25 mouse cellular contexts compared by ENCODE assay signal in genomic region chr7:75049751-75050150, GRCm38 (mm10).
A peak's percentile ranks its signal among the peaks of the same experiment; 100 is the strongest.
DNase-seq lines count a peak whose midpoint lies in the region; ATAC-seq lines count a peak whose summit lies in the region.
"Had no signal": no experiment of that assay in that cellular context is flagged by ENCODE, and none has a peak within 500 bp of the region (broad histone marks: within the 10 kb centered on the region; RNA-seq: fewer than 3 reads in every experiment).

No protein-coding gene starts in this region.

- no peak overlapping the region for H3K4me2 ChIP-seq in intestine, embryonic 16.5 days (ENCODE audit: low read depth, low read length)
- H3K4me2 ChIP-seq: embryonic facial prominence, embryonic 13.5 days; forebrain, embryonic 12.5 days; heart, embryonic 13.5 days; hindbrain, embryonic 14.5 days; limb, embryonic 15.5 days; midbrain, embryonic 15.5 days; stomach, embryonic 15.5 days had no signal

- no peak overlapping the region for H3K27ac ChIP-seq in intestine, embryonic 16.5 days (ENCODE audit: low read length)
- H3K27ac ChIP-seq: embryonic facial prominence, embryonic 13.5 days; forebrain, embryonic 12.5 days; heart, embryonic 13.5 days; hindbrain, embryonic 14.5 days; limb, embryonic 15.5 days; liver, embryonic 14.5 days; macrophage; midbrain, embryonic 15.5 days; stomach, embryonic 15.5 days had no signal

- no peak overlapping the region for H3K9ac ChIP-seq in intestine, embryonic 16.5 days (ENCODE audit: low read depth, low read length)
- H3K9ac ChIP-seq: embryonic facial prominence, embryonic 13.5 days; forebrain, embryonic 12.5 days; heart, embryonic 13.5 days; hindbrain, embryonic 14.5 days; limb, embryonic 15.5 days; liver, embryonic 14.5 days; midbrain, embryonic 15.5 days; stomach, embryonic 15.5 days had no signal

- no peak for ATAC-seq in intestine, embryonic 16.5 days
- ATAC-seq: inflammation-experienced regulatory T-cells, adult 6 months; midbrain, embryonic 15.5 days had no signal

- peak; percentile 10 to 17 for DNase-seq in heart, adult 18-20 months
- DNase-seq in heart, postnatal 25 days (ENCODE audit: low spot score), result no peak
- DNase-seq in kidney, postnatal 10 days, result peak; percentile 5
- DNase-seq in kidney, postnatal 25 days, result no peak
- DNase-seq in urinary bladder, postnatal 14 days (ENCODE audit: low spot score), result peak; percentile 15
- DNase-seq in urinary bladder, postnatal 4 days (ENCODE audit: low spot score in 2 of 2), result no peak
- DNase-seq: adrenal gland, postnatal 14 days; cerebellum, adult 8-10 months; cerebellum, postnatal 36 days; embryo, embryonic 11 days; gastrocnemius, postnatal 25 days; left cerebral cortex, postnatal 4 days; thymus, postnatal 25 days had no signal

- intact Hi-C loops in heart, postnatal 25 days (cut with DNase I), result no loop called here

- no peaks in the 10 kb centered on the region for H3K36me3 ChIP-seq in intestine, embryonic 16.5 days (ENCODE audit: control insufficient read depth, insufficient read depth, low read length)
- H3K36me3 ChIP-seq: embryonic facial prominence, embryonic 13.5 days; forebrain, embryonic 12.5 days; heart, embryonic 13.5 days; limb, embryonic 15.5 days; midbrain, embryonic 15.5 days; stomach, embryonic 15.5 days had no signal

- H3K9me3 ChIP-seq in intestine, embryonic 16.5 days (ENCODE audit: control insufficient read depth, low read length), result no peaks in the 10 kb centered on the region
- H3K9me3 ChIP-seq: embryonic facial prominence, embryonic 13.5 days; forebrain, embryonic 12.5 days; heart, embryonic 13.5 days; limb, embryonic 15.5 days; midbrain, embryonic 15.5 days; stomach, embryonic 15.5 days had no signal

- H3K27me3 ChIP-seq in intestine, embryonic 16.5 days (replicated peaks; ENCODE audit: control insufficient read depth, insufficient read depth, low read length), result no peaks in the 10 kb centered on the region
- H3K27me3 ChIP-seq: embryonic facial prominence, embryonic 13.5 days; forebrain, embryonic 12.5 days; heart, embryonic 13.5 days; limb, embryonic 15.5 days; midbrain, embryonic 15.5 days; stomach, embryonic 15.5 days had no signal

- H3K4me3 ChIP-seq in intestine, embryonic 16.5 days (ENCODE audit: low read length), result no peak overlapping the region
- H3K4me3 ChIP-seq: embryonic facial prominence, embryonic 13.5 days; erythroblast, embryonic 14.5 days; forebrain, embryonic 12.5 days; heart, embryonic 13.5 days; limb, embryonic 15.5 days; midbrain, embryonic 15.5 days; stomach, embryonic 15.5 days had no signal

- WGBS in intestine, embryonic 16.5 days, result 65% methylated on average over 5 of the region's 5 CpGs

- H3K4me1 ChIP-seq in intestine, embryonic 16.5 days (ENCODE audit: control insufficient read depth, insufficient read depth, low read length), result no peaks in the 10 kb centered on the region
- H3K4me1 ChIP-seq: embryonic facial prominence, embryonic 13.5 days; forebrain, embryonic 12.5 days; limb, embryonic 15.5 days; midbrain, embryonic 15.5 days; stomach, embryonic 15.5 days had no signal

Comparison
In these comparisons a context has a peak if more than half of its experiments do, and no peak if none do; other contexts are left out.
1. DNase-seq: peak in heart, adult 18-20 months (2 of 2), kidney, postnatal 10 days (single experiment) and urinary bladder, postnatal 14 days (single experiment); none in heart, postnatal 25 days (single experiment), kidney, postnatal 25 days (0 of 2) and urinary bladder, postnatal 4 days (0 of 2).